Mouse (Mus musculus) gastrocnemius, adult 18-20 months (tissue): ENCODE results near the gene Fam71e1. TPM values are rescaled to one million over a fixed set of nuclear protein-coding genes. Genes with fewer than 3 reads are reported as not detected.
A peak's percentile ranks its signal among the peaks of the same experiment; 100 is the strongest.

Source experiments
- DNase-seq: peaks from one replicate; pipeline ENCODE4 v3.0.0; 2021; ENCODE audit warnings: low spot score
- microRNA-seq: library from miRNA; unstranded; fragments of <30 nt; microRNA quantifications from one replicate; pipeline ENCODE4 v1.2.0, GENCODE M21; 2021
- total RNA-seq, 2 experiments: library from RNA; stranded (reverse); gene quantifications; 2 replicates each; pipeline ENCODE4 v1.2.3; 2021

The Fam71e1 gene
- total RNA-seq, 2 experiments from 2014 or later: 3.5 to 5.0 TPM

GRCm38 (mm10) chr7:44534242-44534641 is 37.9 kb downstream of the Fam71e1 start:
- DNase-seq: no peak

GRCm38 (mm10) chr7:44534656-44535441 is 38.5 kb downstream of the Fam71e1 start:
- DNase-seq: no peak

GRCm38 (mm10) chr7:44535657-44536589 is 39.5 kb downstream of the Fam71e1 start:
- no peak for DNase-seq

GRCm38 (mm10) chr7:44536590-44536968 is 40.2 kb downstream of the Fam71e1 start:
- no peak for DNase-seq

- DNase-seq: no peak
Observed at GRCm38 (mm10) chr7:44537009-44537408, 40.6 kb downstream of the Fam71e1 start.

GRCm38 (mm10) chr7:44537496-44537895 is 41.1 kb downstream of the Fam71e1 start:
- DNase-seq: no peak

GRCm38 (mm10) chr7:44538756-44539624 is 42.6 kb downstream of the Fam71e1 start:
- no peak for DNase-seq

- DNase-seq: no peak
Observed at GRCm38 (mm10) chr7:44542555-44542954, 46.2 kb downstream of the Fam71e1 start.

GRCm38 (mm10) chr7:44543071-44543470 is 46.7 kb downstream of the Fam71e1 start:
- no peak for DNase-seq

- no peak for DNase-seq
Observed at GRCm38 (mm10) chr7:44546274-44546673, 49.9 kb downstream of the Fam71e1 start.

GRCm38 (mm10) chr7:44547041-44547440 is 50.7 kb downstream of the Fam71e1 start:
- no peak for DNase-seq

- DNase-seq: no peak
Observed at GRCm38 (mm10) chr7:44547725-44548124, 51.3 kb downstream of the Fam71e1 start.

- DNase-seq: peak; percentile 100
Observed at GRCm38 (mm10) chr7:44548497-44549087, 52.2 kb downstream of the Fam71e1 start, which contains the start of gene Pold1. TSS of gene Pold1 (minus strand) at chr7:44548849.

- DNase-seq: no peak
Observed at GRCm38 (mm10) chr7:44549621-44550408, 53.4 kb downstream of the Fam71e1 start.

- no peak for DNase-seq
Observed at GRCm38 (mm10) chr7:44550409-44550678, 54.0 kb downstream of the Fam71e1 start.

Small RNA genes lying within 50 kb of the gene (microRNA-seq; reads per million reads assigned to microRNA genes)
- 3.4 reads per million, percentile 2 among the genes with 10 or more reads in this experiment for gene Mir7052
- gene Mir7053: not detected

Other genes starting within 250 kb of the Fam71e1 start
- not detected for gene 1700028J19Rik, start 249.9 kb upstream of the Fam71e1 start, total RNA-seq
- 1 to 10 TPM; 4.9 to 5.9 TPM for gene 2410002F23Rik, start 249.9 kb upstream of the Fam71e1 start, total RNA-seq
- not detected for gene Acp4, start 239.2 kb upstream of the Fam71e1 start, total RNA-seq
- not detected for gene Gm15517, start 235.1 kb upstream of the Fam71e1 start, total RNA-seq
- 1 to 10 TPM in 1 of 2 experiments, under 1 TPM in 1; 0.84 to 1.3 TPM for gene Clec11a, start 189.7 kb upstream of the Fam71e1 start, total RNA-seq
- gene Shank1, start 186.3 kb upstream of the Fam71e1 start, total RNA-seq: under 1 TPM; 0.25 to 0.36 TPM
- gene Syt3, start 112.5 kb upstream of the Fam71e1 start, total RNA-seq: 1 to 10 TPM; 3.4 to 4.8 TPM
- gene 1700008O03Rik, start 110.8 kb upstream of the Fam71e1 start, total RNA-seq: under 1 TPM in 1 of 2 experiments, not detected in 1; 0.25 TPM
- under 1 TPM in 1 of 2 experiments, not detected in 1; 0.12 TPM for gene Lrrc4b, start 67.6 kb upstream of the Fam71e1 start, total RNA-seq
- gene Aspdh, start 31.2 kb upstream of the Fam71e1 start, total RNA-seq: not detected
- gene Josd2, start 28.6 kb upstream of the Fam71e1 start, total RNA-seq: 10 to 100 TPM; 49.8 to 49.9 TPM
- 10 to 100 TPM; 48.2 to 49.0 TPM for gene Emc10, start 52 bp upstream of the Fam71e1 start, total RNA-seq
- 1,000 to 10,000 TPM; 4,330 to 4,768 TPM for gene Mybpc2, start 28.1 kb downstream of the Fam71e1 start, total RNA-seq
- under 1 TPM in 1 of 2 experiments, not detected in 1; 0.14 TPM for gene Spib, start 35.5 kb downstream of the Fam71e1 start, total RNA-seq
- gene Pold1, start 52.3 kb downstream of the Fam71e1 start, total RNA-seq: 1 to 10 TPM; 4.6 to 4.8 TPM
- 10 to 100 TPM; 42.7 to 45.2 TPM for gene Nr1h2, start 57.4 kb downstream of the Fam71e1 start, total RNA-seq
- under 1 TPM; 0.47 to 0.91 TPM for gene Napsa, start 75.8 kb downstream of the Fam71e1 start, total RNA-seq
- gene Kcnc3, start 94.1 kb downstream of the Fam71e1 start, total RNA-seq: 1 to 10 TPM; 3.7 to 5.1 TPM
- 10 to 100 TPM; 43.2 to 45.2 TPM for gene Myh14, start 174.3 kb downstream of the Fam71e1 start, total RNA-seq
- gene Izumo2, start 212.2 kb downstream of the Fam71e1 start, total RNA-seq: not detected